Mouse (Mus musculus): ENCODE results near the gene Srsf10.

The Srsf10 gene

GRCm38 (mm10) chr4:135856223-135857091 lies 910 bp downstream of the Srsf10 start:
- DNase-seq = peak; percentile 70 to 78

- DNase-seq = no peak
Measured at GRCm38 (mm10) chr4:135857597-135858186, 2.1 kb downstream of the Srsf10 start.

- no peak for DNase-seq
Measured at GRCm38 (mm10) chr4:135868996-135869395, 13.4 kb downstream of the Srsf10 start.

- DNase-seq = no peak
Measured at GRCm38 (mm10) chr4:135870227-135871023, 14.9 kb downstream of the Srsf10 start.

- DNase-seq = no peak
Measured at GRCm38 (mm10) chr4:135872015-135872414, 16.5 kb downstream of the Srsf10 start.

- peak in 1 of 2 experiments; percentile 31 for DNase-seq
Measured at GRCm38 (mm10) chr4:135872589-135873391, 17.2 kb downstream of the Srsf10 start.

GRCm38 (mm10) chr4:135873526-135874202 lies 18.1 kb downstream of the Srsf10 start, which contains the start of gene Pnrc2:
Gene Pnrc2 (minus strand): TSS chr4:135873850.
- DNase-seq = peak; percentile 90 to 91

GRCm38 (mm10) chr4:135874564-135875535 lies 19.3 kb downstream of the Srsf10 start:
- no peak for DNase-seq

- no peak for DNase-seq
Measured at GRCm38 (mm10) chr4:135875546-135875945, 20.0 kb downstream of the Srsf10 start.

GRCm38 (mm10) chr4:135875991-135876582 lies 20.5 kb downstream of the Srsf10 start:
- peak in 1 of 2 experiments; percentile 41 for DNase-seq

GRCm38 (mm10) chr4:135876583-135877020 lies 21.1 kb downstream of the Srsf10 start:
- peak; percentile 41 to 42 for DNase-seq

GRCm38 (mm10) chr4:135877742-135878141 lies 22.2 kb downstream of the Srsf10 start:
- DNase-seq = peak in 1 of 2 experiments; percentile 27

- no peak for DNase-seq
Measured at GRCm38 (mm10) chr4:135879021-135879420, 23.5 kb downstream of the Srsf10 start.

- DNase-seq = no peak
Measured at GRCm38 (mm10) chr4:135880018-135880417, 24.5 kb downstream of the Srsf10 start.

- DNase-seq = no peak
Measured at GRCm38 (mm10) chr4:135880576-135880975, 25.0 kb downstream of the Srsf10 start.

GRCm38 (mm10) chr4:135882023-135882422 lies 26.5 kb downstream of the Srsf10 start:
- DNase-seq = no peak

- no peak for DNase-seq
Measured at GRCm38 (mm10) chr4:135883401-135883851, 27.9 kb downstream of the Srsf10 start.

GRCm38 (mm10) chr4:135883881-135884516 lies 28.5 kb downstream of the Srsf10 start:
- no peak for DNase-seq

- DNase-seq = no peak
Measured at GRCm38 (mm10) chr4:135884531-135884930, 29.0 kb downstream of the Srsf10 start.

All from cerebellum, postnatal 14 days (tissue).